Mouse (Mus musculus): Measurements from ENCODE around the gene Haus6.
"Not testable (repeated sequence)": the region's sequence is repeated elsewhere in the genome, so short reads cannot be mapped to it uniquely, and the experiment has no call there.

Gene Haus6

GRCm38 (mm10) chr4:86611524-86612288 lies at the start of gene Haus6:
Gene Haus6 (minus strand): TSS chr4:86612055.
- peak; percentile 93 for DNase-seq (ENCODE audit: extremely low read depth, insufficient read length, low spot score)

DNA sequence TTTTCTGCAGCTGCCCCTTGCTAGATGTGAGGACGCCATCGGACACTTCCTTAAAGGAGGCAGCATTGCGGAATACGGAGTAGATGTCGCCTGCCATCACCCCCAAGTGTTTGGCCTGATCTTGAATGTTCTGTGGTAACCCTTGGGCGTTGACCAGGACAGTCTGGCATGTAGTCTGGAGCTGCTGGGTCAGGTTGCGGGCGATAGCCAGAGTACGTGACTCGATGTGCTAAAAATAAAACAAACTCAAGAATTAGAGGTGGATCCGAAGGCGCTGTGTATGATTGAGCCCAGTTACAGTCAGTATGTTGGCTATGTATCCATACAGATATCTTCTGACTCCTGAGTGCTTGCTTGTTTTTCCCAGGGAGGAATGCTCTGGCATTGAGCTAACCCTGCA lies 45.3 kb upstream of the Haus6 start:
- no peak for DNase-seq (ENCODE audit: extremely low read depth, insufficient read length, low spot score)

DNA sequence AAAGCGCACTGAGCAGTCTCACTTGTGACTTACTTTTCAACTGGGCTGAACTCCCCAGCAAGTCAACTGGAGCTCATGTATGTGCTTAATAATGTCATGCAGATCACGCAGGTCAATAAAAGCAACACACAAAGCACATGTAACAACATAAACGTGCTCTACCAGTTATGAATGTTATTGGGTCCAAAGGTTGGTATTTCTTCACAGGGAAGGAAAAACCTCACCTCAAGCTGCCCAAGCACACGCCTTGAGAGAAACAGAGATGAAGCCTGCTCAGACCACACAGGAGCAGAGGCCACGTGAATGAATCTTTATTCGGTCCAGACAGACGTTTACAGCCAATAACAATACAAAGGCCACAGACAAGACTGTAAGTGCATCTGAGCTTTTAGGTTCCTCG lies 44.6 kb upstream of the Haus6 start:
- not testable (repeated sequence) for DNase-seq (ENCODE audit: extremely low read depth, insufficient read length, low spot score)

DNA sequence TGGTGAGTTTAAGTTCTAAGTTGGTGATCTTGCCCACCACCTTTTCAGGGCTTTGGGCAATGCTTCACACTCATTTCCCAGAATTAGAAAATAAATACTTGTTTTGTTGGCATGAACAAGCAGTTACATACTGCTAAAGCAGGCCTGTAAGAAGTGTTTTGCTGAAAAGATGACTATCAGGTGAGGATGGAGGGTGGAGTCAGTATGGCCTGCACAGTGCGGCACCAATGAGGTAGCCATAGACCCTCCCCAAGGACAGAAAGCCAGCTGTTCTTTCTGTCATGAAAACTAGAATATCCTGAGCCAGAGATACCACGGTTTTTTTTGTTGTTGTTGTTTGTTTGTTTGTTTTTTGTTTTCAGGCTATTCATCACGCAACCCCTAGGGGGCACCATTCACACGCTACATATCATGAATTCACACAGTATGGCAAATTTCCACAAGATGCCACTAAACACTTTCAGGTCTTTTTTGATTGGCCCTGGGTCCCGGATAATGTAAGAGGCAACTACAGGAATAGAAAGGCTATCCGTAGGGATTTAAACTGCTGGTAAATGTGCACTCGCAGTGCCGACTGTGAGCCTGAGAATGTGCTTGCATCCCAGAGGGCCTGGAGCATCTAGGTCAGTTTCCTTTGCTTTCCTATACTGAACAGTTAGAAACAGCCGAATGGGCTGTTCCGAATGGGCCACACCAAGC lies 40.0 kb upstream of the Haus6 start:
- DNase-seq (ENCODE audit: extremely low read depth, insufficient read length, low spot score): no peak

DNA sequence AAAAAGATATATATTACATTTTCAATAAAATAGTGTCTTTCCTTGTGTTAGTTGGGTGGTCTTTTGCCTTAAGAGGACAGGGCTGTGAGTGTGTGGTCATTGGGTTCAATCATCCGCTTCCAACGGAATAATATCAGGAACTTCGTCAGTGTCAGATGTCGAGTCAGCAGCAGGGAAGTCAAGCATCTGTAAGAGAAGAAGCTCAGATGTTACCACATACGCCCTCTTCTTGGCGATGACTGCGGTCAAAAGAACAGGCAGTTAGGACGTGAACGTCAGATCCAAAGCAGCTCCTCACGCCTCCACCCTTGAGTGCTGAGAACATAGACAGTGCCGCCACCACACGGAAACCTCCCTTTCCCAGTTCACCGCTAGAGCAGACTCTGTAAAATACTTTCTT lies 36.5 kb upstream of the Haus6 start:
- not testable (repeated sequence) for DNase-seq (ENCODE audit: extremely low read depth, insufficient read length, low spot score)

DNA sequence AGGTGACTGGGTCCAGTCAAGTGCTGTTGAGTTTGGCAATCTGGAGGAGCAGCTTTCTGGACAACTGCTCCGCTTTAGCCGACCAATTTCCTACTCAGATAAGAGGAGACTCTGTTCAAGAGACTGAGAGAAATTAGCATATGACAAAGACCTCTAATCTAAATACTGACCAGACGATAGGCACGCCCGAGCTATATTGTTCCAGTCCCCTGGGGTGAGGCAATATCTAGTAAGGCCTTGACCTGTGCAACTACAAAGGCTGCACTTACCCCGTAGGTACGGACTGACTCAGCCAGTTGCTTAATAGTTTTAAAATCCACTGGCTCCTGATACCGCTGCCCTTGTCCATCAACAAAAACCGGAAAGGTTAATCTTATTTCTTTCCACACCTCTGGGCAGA lies 25.7 kb upstream of the Haus6 start:
- DNase-seq (ENCODE audit: extremely low read depth, insufficient read length, low spot score): not testable (repeated sequence)

DNA sequence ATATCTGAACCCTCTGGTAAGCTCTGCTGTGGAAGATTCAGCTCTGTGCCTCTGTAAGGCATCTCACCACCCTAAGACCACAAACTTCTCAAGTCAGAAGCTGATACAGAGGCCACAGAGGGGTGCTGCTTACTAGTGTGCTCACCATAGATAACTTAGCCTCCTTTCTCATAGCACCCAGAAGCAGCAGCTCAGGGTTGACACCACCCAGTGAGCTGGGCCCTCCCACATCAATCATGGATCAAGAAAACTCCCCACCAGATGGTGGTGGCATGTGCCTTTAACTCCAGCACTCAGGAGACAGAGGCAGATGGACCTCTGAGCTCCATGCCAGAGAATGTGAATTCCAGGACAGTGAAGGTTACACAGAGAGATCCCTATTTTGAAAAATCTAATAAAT lies 23.0 kb upstream of the Haus6 start:
- not testable (repeated sequence) for DNase-seq (ENCODE audit: extremely low read depth, insufficient read length, low spot score)

DNA sequence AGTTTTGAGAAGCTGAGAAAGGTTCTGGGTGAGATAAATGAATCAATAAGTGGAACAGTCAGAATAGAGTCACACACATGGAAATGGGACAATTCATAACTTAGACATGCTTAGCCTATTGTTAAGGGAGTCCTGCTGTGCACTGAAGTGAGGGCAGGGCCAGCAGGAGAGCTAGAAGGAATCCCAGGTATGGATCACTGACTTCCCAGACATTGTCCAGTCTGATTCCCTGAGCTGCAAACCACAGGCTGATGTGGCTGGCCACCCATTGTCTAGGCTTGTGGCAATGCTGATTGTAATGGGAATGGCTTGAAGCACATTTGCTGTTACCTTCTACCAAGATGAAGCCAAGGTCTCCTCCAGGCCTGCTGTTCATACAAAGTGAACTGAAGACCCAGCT lies 22.5 kb upstream of the Haus6 start:
- DNase-seq (ENCODE audit: extremely low read depth, insufficient read length, low spot score): not testable (repeated sequence)

DNA sequence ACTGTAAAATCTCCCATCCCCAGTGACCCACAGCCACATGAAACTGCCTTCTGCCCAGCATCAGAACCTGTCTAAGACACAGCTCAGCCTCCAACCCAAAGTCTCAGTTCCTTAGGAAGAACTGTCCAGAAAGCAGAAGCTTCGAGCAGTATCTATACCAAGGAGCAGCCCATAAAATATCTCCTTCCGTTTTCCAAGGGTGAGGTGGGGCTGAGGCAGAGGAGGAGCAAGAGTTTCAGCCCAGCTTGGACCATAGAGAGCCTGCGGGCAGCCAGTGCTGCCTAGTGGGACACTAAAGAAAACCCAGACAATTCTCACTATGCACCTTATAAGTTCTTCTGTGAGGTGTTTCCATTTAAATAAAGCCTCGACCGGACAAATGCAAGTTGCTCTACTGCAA lies 20.7 kb upstream of the Haus6 start:
- not testable (repeated sequence) for DNase-seq (ENCODE audit: extremely low read depth, insufficient read length, low spot score)

DNA sequence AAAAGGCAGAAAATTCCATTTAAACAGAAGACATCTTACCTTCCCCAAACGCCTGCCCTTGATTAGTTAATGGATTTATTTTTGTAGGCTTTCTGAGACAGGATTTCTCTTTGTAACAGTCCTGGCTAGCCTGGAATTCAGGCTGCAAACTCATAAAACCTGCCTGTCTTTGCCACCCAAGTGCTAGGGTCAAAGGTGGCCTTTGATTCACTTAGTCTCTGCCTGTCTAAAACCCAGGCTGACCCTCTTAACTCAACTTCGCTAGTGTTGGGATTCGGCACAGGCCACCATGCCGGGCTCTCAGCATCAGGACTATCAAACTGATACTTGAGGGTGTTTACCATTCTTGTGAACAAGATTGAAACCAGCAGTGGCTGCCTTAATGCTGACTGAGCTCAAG lies 20.0 kb upstream of the Haus6 start:
- no peak for DNase-seq (ENCODE audit: extremely low read depth, insufficient read length, low spot score)

DNA sequence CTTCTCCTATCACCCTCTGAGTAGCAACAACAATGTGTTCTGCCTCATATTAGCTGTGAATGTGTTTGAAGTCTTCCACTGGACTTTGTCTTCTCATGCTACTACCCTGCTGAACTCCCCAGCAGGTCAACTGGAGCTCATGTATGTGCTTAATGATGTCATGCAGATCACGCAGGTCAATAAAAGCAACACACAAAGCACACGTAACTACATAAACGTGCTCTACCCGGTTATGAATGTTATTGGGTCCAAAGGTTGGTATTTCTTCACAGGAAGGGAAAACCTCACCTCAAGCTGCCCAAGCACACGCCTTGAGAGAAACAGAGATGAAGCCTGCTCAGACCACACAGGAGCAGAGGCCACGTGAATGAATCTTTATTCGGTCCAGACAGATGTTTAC lies 14.6 kb upstream of the Haus6 start:
- DNase-seq (ENCODE audit: extremely low read depth, insufficient read length, low spot score): not testable (repeated sequence)

GRCm38 (mm10) chr4:86625463-86625862 lies 13.6 kb upstream of the Haus6 start:
- no peak for DNase-seq (ENCODE audit: extremely low read depth, insufficient read length, low spot score)

DNA sequence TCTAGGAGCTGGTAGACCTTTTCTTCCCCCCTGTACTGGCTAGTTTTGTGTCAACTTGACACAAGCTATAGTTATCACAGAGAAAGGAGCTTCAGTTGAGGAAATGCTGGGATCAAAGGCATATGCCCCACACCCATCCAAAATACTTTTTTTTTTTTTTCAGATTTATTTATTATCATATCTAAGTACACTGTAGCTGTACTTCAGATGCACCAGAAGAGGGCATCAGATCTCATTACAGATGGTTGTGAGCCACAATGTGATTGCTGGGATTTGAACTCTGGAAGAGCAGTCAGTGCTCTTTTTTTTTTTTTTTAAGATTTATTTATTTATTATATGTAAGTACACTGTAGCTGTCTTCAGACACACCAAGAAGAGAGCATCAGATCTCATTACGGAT lies 10.7 kb upstream of the Haus6 start:
- DNase-seq (ENCODE audit: extremely low read depth, insufficient read length, low spot score): not testable (repeated sequence)

- no peak for DNase-seq (ENCODE audit: extremely low read depth, insufficient read length, low spot score)
Observed at GRCm38 (mm10) chr4:86622116-86622515, 10.3 kb upstream of the Haus6 start.

DNA sequence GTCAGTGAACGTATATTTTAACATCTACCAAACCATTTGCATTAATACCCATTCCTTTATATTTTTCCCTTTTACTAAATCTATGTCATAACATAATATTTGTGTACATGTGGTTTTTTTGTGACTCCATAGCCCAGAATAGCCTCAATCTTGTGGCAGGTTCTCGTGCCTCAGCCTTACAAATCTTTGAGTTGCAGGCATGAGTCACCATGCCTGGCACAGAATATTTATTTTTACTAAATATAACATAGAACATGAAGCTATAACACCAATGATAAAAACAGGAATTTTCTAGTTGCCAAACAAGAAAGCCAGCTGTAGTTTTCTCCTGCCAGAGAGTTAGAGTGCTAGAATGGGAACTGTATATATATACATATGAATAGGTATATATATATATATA lies 8.7 kb upstream of the Haus6 start:
- DNase-seq (ENCODE audit: extremely low read depth, insufficient read length, low spot score): no peak

- no peak for DNase-seq (ENCODE audit: extremely low read depth, insufficient read length, low spot score)
Observed at GRCm38 (mm10) chr4:86612289-86612620, 400 bp upstream of the Haus6 start.

- no peak for DNase-seq (ENCODE audit: extremely low read depth, insufficient read length, low spot score)
Observed at GRCm38 (mm10) chr4:86591304-86591703, 20.6 kb downstream of the Haus6 start.

GRCm38 (mm10) chr4:86588236-86588635 lies 23.6 kb downstream of the Haus6 start:
- no peak for DNase-seq (ENCODE audit: extremely low read depth, insufficient read length, low spot score)

DNA sequence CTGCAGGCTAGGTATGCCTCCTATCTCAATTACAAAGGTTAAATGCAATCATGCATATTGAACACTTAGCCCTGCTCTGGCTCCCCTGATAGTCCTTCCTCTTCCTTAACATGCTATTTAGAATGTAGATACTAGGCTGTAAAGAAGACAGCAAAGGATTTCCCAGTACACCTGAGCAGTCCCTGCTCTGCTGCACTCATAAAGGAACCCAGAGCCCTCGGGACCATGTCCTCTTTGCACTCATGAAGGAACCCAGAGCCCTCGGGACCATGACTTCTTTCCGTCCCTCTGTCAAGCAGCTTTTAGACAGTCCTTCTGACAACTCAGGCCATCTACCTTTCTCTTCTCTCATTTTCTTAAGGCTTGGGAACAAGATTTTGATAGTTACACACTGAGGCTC lies 31.3 kb downstream of the Haus6 start:
- no peak for DNase-seq (ENCODE audit: extremely low read depth, insufficient read length, low spot score)

- no peak for DNase-seq (ENCODE audit: extremely low read depth, insufficient read length, low spot score)
Observed at GRCm38 (mm10) chr4:86580056-86580455, 31.8 kb downstream of the Haus6 start.

DNA sequence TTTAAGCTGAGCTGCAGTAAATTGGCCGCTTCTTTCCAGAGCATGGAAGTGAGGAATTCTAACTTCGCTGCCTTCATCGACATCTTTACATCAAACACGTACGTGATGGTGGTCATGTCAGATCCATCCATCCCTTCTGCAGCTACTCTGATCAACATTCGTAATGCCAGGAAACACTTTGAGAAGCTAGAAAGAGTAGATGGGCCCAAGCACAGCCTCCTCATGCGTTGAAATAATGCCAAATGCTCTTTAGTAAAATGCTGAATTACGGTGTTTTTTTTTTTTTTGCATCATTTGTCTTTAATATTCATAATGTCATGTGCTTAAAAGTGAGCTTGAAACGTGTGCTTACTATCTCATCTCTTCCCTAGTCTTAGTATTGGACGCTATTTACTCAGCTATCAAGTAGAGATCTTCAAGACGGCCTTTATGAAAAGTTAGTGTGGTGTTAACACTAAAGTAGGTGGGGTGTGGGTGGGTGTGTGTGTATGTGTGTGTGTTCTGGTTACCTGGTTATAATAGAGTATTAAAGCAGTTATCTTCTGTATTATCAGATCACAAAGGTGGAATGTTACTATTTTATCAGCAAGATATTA lies 35.1 kb downstream of the Haus6 start:
- DNase-seq (ENCODE audit: extremely low read depth, insufficient read length, low spot score): no peak

DNA sequence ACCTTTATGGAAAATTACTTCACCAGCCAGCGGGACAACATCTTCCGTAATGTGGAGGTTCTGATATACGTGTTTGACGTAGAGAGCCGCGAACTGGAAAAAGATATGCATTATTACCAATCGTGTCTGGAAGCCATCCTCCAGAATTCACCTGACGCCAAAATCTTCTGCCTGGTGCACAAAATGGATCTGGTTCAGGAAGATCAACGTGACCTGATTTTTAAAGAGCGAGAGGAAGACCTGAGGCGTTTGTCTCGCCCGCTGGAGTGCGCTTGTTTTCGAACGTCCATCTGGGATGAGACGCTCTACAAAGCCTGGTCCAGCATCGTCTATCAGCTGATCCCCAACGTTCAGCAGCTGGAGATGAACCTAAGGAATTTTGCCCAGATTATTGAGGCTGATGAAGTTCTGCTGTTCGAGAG lies 35.7 kb downstream of the Haus6 start:
- peak; percentile 41 for DNase-seq (ENCODE audit: extremely low read depth, insufficient read length, low spot score)

All from 3134 (cell line).